Mouse (Mus musculus) heart, embryonic 10.5 days (tissue): Measurements from ENCODE around the gene Tmem40. TPM values are rescaled to one million over a fixed set of nuclear protein-coding genes. Genes with fewer than 3 reads are reported as not detected.

ENCODE experiments used
- DNase-seq: peaks from one replicate; pipeline ENCODE4 v3.0.0-alpha.2; 2017; ENCODE audit warnings: low spot score
- H3K27ac ChIP-seq: fragments of 300-500 bp; sonication (generic); 2 replicates; pipeline ENCODE4 v1.5.1; 2016; ENCODE audit warnings: mild to moderate bottlenecking
- H3K27me3 ChIP-seq: fragments of 300-500 bp; sonication (generic); 2 replicates; pipeline ENCODE4 v1.6.1; 2016; ENCODE audit warnings: mild to moderate bottlenecking; ENCODE audit not compliant: poor library complexity, insufficient read depth, severe bottlenecking
- H3K36me3 ChIP-seq: fragments of 300-500 bp; sonication (generic); 2 replicates; pipeline ENCODE4 v1.6.1; 2016; ENCODE audit warnings: mild to moderate bottlenecking, moderate library complexity
- H3K4me1 ChIP-seq: fragments of 300-500 bp; sonication (generic); 2 replicates; pipeline ENCODE4 v1.6.1; 2016; ENCODE audit warnings: mild to moderate bottlenecking
- H3K4me3 ChIP-seq: fragments of 300-500 bp; sonication (generic); 2 replicates; pipeline ENCODE4 v1.5.1; 2016; ENCODE audit warnings: mild to moderate bottlenecking, moderate library complexity
- H3K9me3 ChIP-seq: fragments of 300-500 bp; sonication (generic); 2 replicates; pipeline ENCODE4 v1.6.1; 2016; ENCODE audit warnings: mild to moderate bottlenecking, moderate library complexity
- WGBS: fragments of 180-500 bp; shearing (Covaris S2); methylation state at CpG from one replicate; pipeline ENCODE4 v1.1.7; 2016; 5-methylcytosine and 5-hydroxymethylcytosine counted together
- microRNA-seq: library from miRNA; unstranded; fragments of <30 nt; microRNA quantifications from one replicate; pipeline ENCODE4, GENCODE M21; 2017
- polyA plus RNA-seq: library from polyadenylated mRNA; unstranded; fragments of >200 nt; fragmentation: Nextera tagmentation; extraction: Ambion mirVana; gene quantifications from 2 replicates; pipeline ENCODE4 v1.2.1, GENCODE M21; 2016

Tmem40 gene
- polyA plus RNA-seq, 1 experiment from 2014 or later = 3.3 TPM

- H3K27me3 ChIP-seq = no peaks in the 10 kb centered on the region
- H3K9me3 ChIP-seq = no peaks in the 10 kb centered on the region
- H3K4me3 ChIP-seq = no peak overlapping the region
- H3K27ac ChIP-seq = no peak overlapping the region
- 59% methylated on average over 9 of the region's 9 CpGs for WGBS
- no peaks in the 10 kb centered on the region for H3K36me3 ChIP-seq
- DNase-seq = no peak
- peaks cover 22% of the 10 kb centered on the region for H3K4me1 ChIP-seq
Measured at GRCm38 (mm10) chr6:115692163-115692950, 69.9 kb downstream of the Tmem40 start.

DNA sequence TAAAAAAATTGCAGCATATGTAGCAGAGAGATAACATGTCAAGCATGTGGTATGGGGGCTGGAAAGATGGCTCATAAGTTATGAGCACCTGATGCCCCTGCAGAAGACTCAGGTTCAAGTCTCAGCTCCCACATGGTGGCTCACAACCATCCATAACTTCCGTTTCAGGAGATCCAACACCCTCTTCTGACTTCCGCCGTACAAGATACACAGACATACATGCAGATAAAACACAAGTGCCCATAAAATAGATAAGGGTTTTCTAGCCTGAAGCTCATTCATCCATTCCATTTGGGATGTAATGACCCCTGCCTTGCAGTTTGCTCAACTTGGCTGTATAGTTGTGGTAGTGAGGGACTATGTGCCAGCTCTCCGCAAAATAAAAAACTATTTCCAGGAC, 72.1 kb downstream of the Tmem40 start:
- Histone ChIP-seq H3K9me3 (no peaks in the 10 kb centered on the region), H3K27me3 (no peaks in the 10 kb centered on the region), H3K4me1 (peaks cover 11% of the 10 kb centered on the region), H3K27ac (no peak overlapping the region), H3K36me3 (no peaks in the 10 kb centered on the region), H3K4me3 (no peak overlapping the region)
- 79% methylated on average over 4 of the region's 4 CpGs for WGBS
- DNase-seq = no peak

DNA sequence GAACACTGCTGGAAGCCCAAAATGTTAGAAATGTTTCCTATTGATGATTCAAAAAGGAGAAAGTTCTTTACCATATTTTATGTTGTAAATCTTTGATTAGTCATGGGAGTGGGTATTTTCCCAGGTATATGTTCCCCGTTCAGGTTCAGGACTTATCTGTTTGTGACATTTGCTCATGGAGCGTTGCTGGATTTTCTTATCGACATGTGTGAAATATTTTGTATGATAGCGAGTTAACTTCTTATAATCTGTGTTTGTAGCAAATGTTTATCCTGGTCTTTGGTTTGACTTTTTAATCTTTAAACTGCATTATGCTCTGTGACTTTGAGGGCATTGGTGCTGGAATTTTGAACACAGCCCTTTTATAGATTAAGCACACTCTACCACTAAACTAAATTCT, 73.6 kb downstream of the Tmem40 start:
- no peak overlapping the region for H3K4me3 ChIP-seq
- no peaks in the 10 kb centered on the region for H3K36me3 ChIP-seq
- H3K9me3 ChIP-seq = no peaks in the 10 kb centered on the region
- no peak for DNase-seq
- no peaks in the 10 kb centered on the region for H3K27me3 ChIP-seq
- 76% methylated on average over 4 of the region's 4 CpGs for WGBS
- no peak overlapping the region for H3K27ac ChIP-seq
- H3K4me1 ChIP-seq = no peaks in the 10 kb centered on the region

DNA sequence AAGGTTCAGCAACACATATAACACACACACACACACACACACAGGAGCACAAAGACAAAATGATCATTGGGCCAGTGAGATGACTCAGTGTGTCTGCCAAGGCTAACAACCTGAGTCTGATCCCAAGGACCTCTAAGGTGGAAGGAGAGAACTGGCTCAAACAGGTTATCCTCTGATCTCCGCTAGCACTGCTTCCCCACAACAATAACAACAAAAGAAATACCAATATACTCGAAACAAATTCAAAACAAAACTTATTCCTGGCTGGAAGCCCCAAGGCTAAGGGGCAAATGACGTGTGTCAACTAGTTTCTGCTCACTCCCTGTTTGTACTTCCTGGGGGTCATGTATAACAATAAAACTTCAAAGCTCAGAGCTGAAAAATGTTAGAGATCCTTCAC, 74.5 kb downstream of the Tmem40 start:
- WGBS = 72% methylated on average over 3 of the region's 3 CpGs
- no peaks in the 10 kb centered on the region for H3K36me3 ChIP-seq
- H3K9me3 ChIP-seq = no peaks in the 10 kb centered on the region
- H3K27ac ChIP-seq = no peak overlapping the region
- H3K27me3 ChIP-seq = no peaks in the 10 kb centered on the region
- no peaks in the 10 kb centered on the region for H3K4me1 ChIP-seq
- no peak for DNase-seq
- H3K4me3 ChIP-seq = no peak overlapping the region

DNA sequence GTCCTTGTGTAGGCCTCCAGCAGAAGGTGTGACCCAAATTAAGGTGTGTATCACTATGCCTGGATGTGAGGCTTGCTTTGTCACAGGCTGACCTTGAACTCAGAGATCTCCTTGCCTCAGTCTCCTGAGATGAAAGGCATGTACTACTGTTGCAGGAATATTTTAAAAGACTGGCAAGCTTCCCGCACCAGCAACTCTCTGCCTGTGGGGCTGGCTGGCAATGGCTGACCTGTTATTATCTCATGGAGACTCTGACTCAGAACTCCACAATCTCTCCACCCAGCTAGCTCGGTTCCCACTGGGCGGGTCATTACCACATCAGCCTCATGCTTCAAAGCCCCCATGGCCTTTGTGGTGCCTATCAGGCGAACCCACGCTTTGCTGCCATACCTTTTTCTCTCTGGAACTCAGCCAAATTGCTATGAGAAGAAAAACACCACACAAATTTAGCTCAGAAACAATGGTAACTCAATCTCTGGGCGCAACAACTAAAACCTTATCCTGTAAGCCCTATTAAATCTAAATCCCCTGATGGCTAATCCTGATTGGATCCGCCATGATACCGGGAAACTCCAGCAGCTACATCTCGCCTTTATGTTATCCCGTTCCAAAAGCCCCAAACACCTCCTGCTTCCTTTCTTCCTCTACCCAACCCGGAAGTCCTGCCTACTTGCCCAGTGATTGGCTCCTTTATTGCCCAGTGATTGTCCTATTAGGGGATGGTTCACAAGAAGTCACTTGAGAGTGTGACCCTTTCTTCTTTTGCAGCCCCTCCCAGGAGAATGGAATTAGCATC, 77.2 kb downstream of the Tmem40 start:
- H3K4me3 ChIP-seq = no peak overlapping the region
- no peaks in the 10 kb centered on the region for H3K27me3 ChIP-seq
- no peaks in the 10 kb centered on the region for H3K36me3 ChIP-seq
- H3K27ac ChIP-seq = no peak overlapping the region; the same call in 1 of the 2 replicates
- DNase-seq = no peak
- no peaks in the 10 kb centered on the region for H3K9me3 ChIP-seq
- WGBS = 46% methylated on average over 11 of the region's 11 CpGs
- H3K4me1 ChIP-seq = no peaks in the 10 kb centered on the region

- Histone ChIP-seq H3K27ac (no peak overlapping the region), H3K9me3 (no peaks in the 10 kb centered on the region), H3K27me3 (no peaks in the 10 kb centered on the region), H3K36me3 (no peaks in the 10 kb centered on the region), H3K4me3 (no peak overlapping the region), H3K4me1 (no peaks in the 10 kb centered on the region)
- DNase-seq = no peak
- WGBS = 87% methylated on average over 2 of the region's 2 CpGs
Measured at GRCm38 (mm10) chr6:115684271-115684670, 77.9 kb downstream of the Tmem40 start.

DNA sequence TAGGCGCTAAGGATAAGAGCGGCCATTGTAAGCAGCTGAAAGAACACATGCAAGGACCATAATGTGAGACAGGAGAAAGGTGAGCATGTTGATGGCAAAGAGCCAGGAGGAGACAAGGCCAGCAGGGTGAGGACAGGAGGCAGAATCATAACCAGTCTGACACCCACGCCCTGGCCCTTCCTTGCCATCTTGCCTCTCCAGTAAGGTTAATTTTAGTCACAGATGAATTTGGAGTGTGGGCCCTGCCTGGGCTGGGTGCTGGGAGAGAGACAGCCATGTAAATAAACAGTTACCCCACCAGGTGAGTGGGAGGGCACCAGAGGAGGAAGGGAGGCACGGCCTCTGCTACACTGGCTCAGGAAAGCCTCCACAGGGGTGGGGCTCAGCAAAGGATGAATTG, 81.1 kb downstream of the Tmem40 start:
- DNase-seq = no peak
- Histone ChIP-seq H3K27me3 (no peaks in the 10 kb centered on the region), H3K4me3 (no peak overlapping the region), H3K36me3 (no peaks in the 10 kb centered on the region), H3K27ac (no peak overlapping the region), H3K4me1 (peaks cover 3% of the 10 kb centered on the region; the same call in 1 of the 2 replicates), H3K9me3 (no peaks in the 10 kb centered on the region)
- WGBS = 75% methylated on average over 4 of the region's 4 CpGs

Small RNA genes lying within 50 kb of the gene (microRNA-seq; reads per million reads assigned to microRNA genes)
- not detected for gene Mir7660

Other genes starting within 250 kb of the Tmem40 start
- gene Tsen2, start 217.7 kb downstream of the Tmem40 start, polyA plus RNA-seq = 27.0 and 29.0 TPM in 2 replicates
- 0.07 and 0.36 TPM in 2 replicates for gene Mkrn2os, start 169.8 kb downstream of the Tmem40 start, polyA plus RNA-seq
- gene Mkrn2, start 160.5 kb downstream of the Tmem40 start, polyA plus RNA-seq = 23.5 and 27.7 TPM in 2 replicates
- 94.0 and 101 TPM in 2 replicates for gene Raf1, start 85.8 kb downstream of the Tmem40 start, polyA plus RNA-seq
- gene Cand2, start 12.1 kb upstream of the Tmem40 start, polyA plus RNA-seq = 60.0 and 73.9 TPM in 2 replicates
- gene Rpl32, start 46.3 kb upstream of the Tmem40 start, polyA plus RNA-seq = 1,266 and 1,290 TPM in 2 replicates
- gene Efcab12, start 76.0 kb upstream of the Tmem40 start, polyA plus RNA-seq = 0.46 and 0.74 TPM in 2 replicates
- gene Mbd4, start 91.0 kb upstream of the Tmem40 start, polyA plus RNA-seq = 15.2 and 22.4 TPM in 2 replicates
- 27.0 and 31.3 TPM in 2 replicates for gene Ift122, start 91.1 kb upstream of the Tmem40 start, polyA plus RNA-seq
- gene Rho, start 169.3 kb upstream of the Tmem40 start, polyA plus RNA-seq = 0.28 TPM in 1 of 2 replicates, not detected in the other
- gene H1foo, start 182.5 kb upstream of the Tmem40 start, polyA plus RNA-seq = not detected in 2 replicates
- gene Plxnd1, start 232.6 kb upstream of the Tmem40 start, polyA plus RNA-seq = 42.9 and 61.7 TPM in 2 replicates